ENCODE assay signal across 8 mouse cellular contexts in genomic region chr5:96997802-96998565, GRCm38 (mm10). TPM values are rescaled to one million over a fixed set of nuclear protein-coding genes. Genes with fewer than 3 reads are reported as not detected.
A peak's percentile ranks its signal among the peaks of the same experiment; 100 is the strongest.
DNase-seq lines count a peak whose midpoint lies in the region; ATAC-seq lines count a peak whose summit lies in the region.

No protein-coding gene starts in this region.

- peak; percentile 16 for DNase-seq in ovary, adult 18-20 months (ENCODE audit: low spot score)
- no peak for DNase-seq in ovary, postnatal 36 days (ENCODE audit: low spot score)
- DNase-seq in c-Kit-negative CD71-positive TER-119-positive erythroid progenitor cells, embryonic 14.5 days (ENCODE audit: low read depth, low spot score) = peak; percentile 34
- DNase-seq in heart, postnatal 25 days (ENCODE audit: low spot score) = peak; percentile 24
- DNase-seq in limb, embryonic 10.5 days (ENCODE audit: low spot score) = peak; percentile 74
- DNase-seq in midbrain, embryonic 11.5 days (ENCODE audit: low spot score, missing footprints) = peak; percentile 92

- H3K9me3 ChIP-seq in forebrain, embryonic 13.5 days (replicated peaks) = no peaks in the 10 kb centered on the region
- H3K9me3 ChIP-seq in limb, embryonic 10.5 days (replicated peaks) = no peaks in the 10 kb centered on the region
- H3K9me3 ChIP-seq in midbrain, embryonic 11.5 days (ENCODE audit: control insufficient read depth, low read length) = no peaks in the 10 kb centered on the region
- no peaks in the 10 kb centered on the region for H3K9me3 ChIP-seq in stomach, embryonic 16.5 days (replicated peaks; ENCODE audit: control insufficient read depth, low read length)

- under 1% methylated on average over 69 of the region's 75 CpGs for whole genome bisulfite sequencing in forebrain, embryonic 13.5 days
- WGBS in limb, embryonic 10.5 days = 1% methylated on average over 75 of the region's 75 CpGs
- under 1% methylated on average over 55 of the region's 75 CpGs for WGBS in midbrain, embryonic 11.5 days
- WGBS in stomach, embryonic 16.5 days = under 1% methylated on average over 72 of the region's 75 CpGs

- H3K4me2 ChIP-seq in forebrain, embryonic 13.5 days = peak overlapping the region; percentile 91
- peak overlapping the region; percentile 84 for H3K4me2 ChIP-seq in midbrain, embryonic 11.5 days
- H3K4me2 ChIP-seq in stomach, embryonic 16.5 days (ENCODE audit: low read depth, low read length) = peak overlapping the region; percentile 73

- intact Hi-C loops in heart, postnatal 25 days (cut with DNase I) = loop anchor here (5.0 kb wide), 3 partner anchors 76 to 114 kb away; partner anchors contain the start of gene Paqr3

- H3K27ac ChIP-seq in forebrain, embryonic 13.5 days = peak overlapping the region; percentile 88
- peak overlapping the region; percentile 96 for H3K27ac ChIP-seq in limb, embryonic 10.5 days
- peak overlapping the region; percentile 71 for H3K27ac ChIP-seq in midbrain, embryonic 11.5 days (ENCODE audit: low read depth, low read length)
- peak overlapping the region; percentile 94 for H3K27ac ChIP-seq in stomach, embryonic 16.5 days (ENCODE audit: low read length)

- peak overlapping the region; percentile 63 for H3K4me3 ChIP-seq in forebrain, embryonic 13.5 days
- peak overlapping the region; percentile 95 for H3K4me3 ChIP-seq in limb, embryonic 10.5 days
- peak overlapping the region; percentile 78 for H3K4me3 ChIP-seq in midbrain, embryonic 11.5 days (ENCODE audit: low read depth, low read length)
- H3K4me3 ChIP-seq in stomach, embryonic 16.5 days (replicated peaks; ENCODE audit: low read length) = peak overlapping the region; percentile 91

- peak; percentile 20 for ATAC-seq in forebrain, embryonic 13.5 days
- ATAC-seq in midbrain, embryonic 11.5 days (ENCODE audit: low FRiP score) = peak; percentile 43; the same call in 1 of the 2 replicates
- peak; percentile 5; the same call in 1 of the 2 replicates for ATAC-seq in stomach, embryonic 16.5 days (ENCODE audit: insufficient read depth, low FRiP score)

- peaks cover 31% of the 10 kb centered on the region for H3K4me1 ChIP-seq in forebrain, embryonic 13.5 days
- H3K4me1 ChIP-seq in limb, embryonic 10.5 days = peaks cover 37% of the 10 kb centered on the region
- H3K4me1 ChIP-seq in midbrain, embryonic 11.5 days (ENCODE audit: control insufficient read depth, insufficient read depth, low read length) = peaks cover 10% of the 10 kb centered on the region
- peaks cover 25% of the 10 kb centered on the region for H3K4me1 ChIP-seq in stomach, embryonic 16.5 days (ENCODE audit: control insufficient read depth, insufficient read depth, low read length)

- H3K36me3 ChIP-seq in forebrain, embryonic 13.5 days (ENCODE audit: poor library complexity, severe bottlenecking) = no peaks in the 10 kb centered on the region
- H3K36me3 ChIP-seq in limb, embryonic 10.5 days = no peaks in the 10 kb centered on the region
- no peaks in the 10 kb centered on the region for H3K36me3 ChIP-seq in midbrain, embryonic 11.5 days (ENCODE audit: control insufficient read depth, insufficient read depth, low read length)
- no peaks in the 10 kb centered on the region for H3K36me3 ChIP-seq in stomach, embryonic 16.5 days (ENCODE audit: control insufficient read depth, insufficient read depth, low read length)

- peak overlapping the region; percentile 79 for H3K9ac ChIP-seq in forebrain, embryonic 13.5 days
- peak overlapping the region; percentile 72 for H3K9ac ChIP-seq in midbrain, embryonic 11.5 days (ENCODE audit: low read length)
- peak overlapping the region; percentile 92 for H3K9ac ChIP-seq in stomach, embryonic 16.5 days (ENCODE audit: low read length)

- no peaks in the 10 kb centered on the region for H3K27me3 ChIP-seq in forebrain, embryonic 13.5 days
- H3K27me3 ChIP-seq in limb, embryonic 10.5 days (ENCODE audit: low read depth, poor library complexity, severe bottlenecking) = no peaks in the 10 kb centered on the region
- H3K27me3 ChIP-seq in midbrain, embryonic 11.5 days (ENCODE audit: control insufficient read depth, insufficient read depth, low read length) = no peaks in the 10 kb centered on the region
- H3K27me3 ChIP-seq in stomach, embryonic 16.5 days (ENCODE audit: control insufficient read depth, insufficient read depth, low read length) = no peaks in the 10 kb centered on the region

RNA-seq across cellular contexts. Expression of gene Bmp2k, which starts 0.5 kb away (rescaled TPM):
- 7.6 and 9.3 TPM in 2 replicates for polyA plus RNA-seq in forebrain, embryonic 13.5 days (2015; fragmentation: Nextera tagmentation; extraction: Ambion mirVana)
- 10 to 100 TPM in 1 of 2 experiments, 1 to 10 TPM in 1; 8.4 to 10.4 TPM for total RNA-seq in heart, postnatal 25 days (2021)
- 7.5 and 8.5 TPM in 2 replicates for polyA plus RNA-seq in limb, embryonic 10.5 days (2016; fragmentation: Nextera tagmentation; extraction: Ambion mirVana)
- polyA plus RNA-seq in midbrain, embryonic 11.5 days (2014; fragmentation: Nextera tagmentation; extraction: Ambion mirVana) = 10.3 and 10.5 TPM in 2 replicates
- 8.9 and 10.2 TPM in 2 replicates for polyA plus RNA-seq in stomach, embryonic 16.5 days (2015; fragmentation: Nextera tagmentation; extraction: Ambion mirVana)
